Mouse (Mus musculus) thymus, postnatal 25 days (tissue): Measurements from ENCODE around the gene Zfp931.
"Not testable (repeated sequence)": the region's sequence is repeated elsewhere in the genome, so short reads cannot be mapped to it uniquely, and the experiment has no call there.

ENCODE experiments used
- DNase-seq: peaks from one replicate; pipeline ENCODE4 v3.0.0; 2022

Zfp931 gene

GRCm38 (mm10) chr2:178078166-178078717 lies at the start of gene Zfp931:
Zfp931 (minus strand) TSS chr2:178078476.
- DNase-seq, result not testable (repeated sequence)

GRCm38 (mm10) chr2:178126041-178126820 lies 48.0 kb upstream of the Zfp931 start:
- no peak for DNase-seq

GRCm38 (mm10) chr2:178125427-178125826 lies 47.2 kb upstream of the Zfp931 start:
- no peak for DNase-seq

GRCm38 (mm10) chr2:178123466-178123865 lies 45.2 kb upstream of the Zfp931 start:
- no peak for DNase-seq

- no peak for DNase-seq
Measured at GRCm38 (mm10) chr2:178121946-178122665, 43.8 kb upstream of the Zfp931 start.

- DNase-seq, result no peak
Measured at GRCm38 (mm10) chr2:178121375-178121688, 43.1 kb upstream of the Zfp931 start.

GRCm38 (mm10) chr2:178120651-178121374 lies 42.5 kb upstream of the Zfp931 start:
- DNase-seq, result no peak

- no peak for DNase-seq
Measured at GRCm38 (mm10) chr2:178120356-178120645, 42.0 kb upstream of the Zfp931 start.

GRCm38 (mm10) chr2:178119561-178120355 lies 41.5 kb upstream of the Zfp931 start:
- no peak for DNase-seq

GRCm38 (mm10) chr2:178118801-178119560 lies 40.7 kb upstream of the Zfp931 start, which contains the start of gene Phactr3:
Phactr3 (plus strand) TSS chr2:178118975.
- no peak for DNase-seq

- peak; percentile 16 for DNase-seq
Measured at GRCm38 (mm10) chr2:178117946-178118345, 39.7 kb upstream of the Zfp931 start.

- DNase-seq, result peak; percentile 17
Measured at GRCm38 (mm10) chr2:178101957-178102356, 23.7 kb upstream of the Zfp931 start.

GRCm38 (mm10) chr2:178098021-178098420 lies 19.7 kb upstream of the Zfp931 start:
- DNase-seq, result peak; percentile 53

- DNase-seq, result no peak
Measured at GRCm38 (mm10) chr2:178089586-178089985, 11.3 kb upstream of the Zfp931 start.

- DNase-seq, result peak; percentile 66
Measured at GRCm38 (mm10) chr2:178058195-178058594, 20.1 kb downstream of the Zfp931 start.

- not testable (repeated sequence) for DNase-seq
Measured at GRCm38 (mm10) chr2:178027601-178028000, 50.7 kb downstream of the Zfp931 start.

GRCm38 (mm10) chr2:178023861-178024260 lies 54.4 kb downstream of the Zfp931 start:
- not testable (repeated sequence) for DNase-seq

GRCm38 (mm10) chr2:178023011-178023611 lies 55.2 kb downstream of the Zfp931 start, which contains the start of gene Zfp971:
Zfp971 (plus strand) TSS chr2:178023284.
- DNase-seq, result peak; percentile 45

GRCm38 (mm10) chr2:178020773-178021172 lies 57.5 kb downstream of the Zfp931 start:
- not testable (repeated sequence) for DNase-seq

GRCm38 (mm10) chr2:178019486-178019885 lies 58.8 kb downstream of the Zfp931 start:
- not testable (repeated sequence) for DNase-seq
